Mouse (Mus musculus): ENCODE results near the gene Nrm. TPM values are rescaled to one million over a fixed set of nuclear protein-coding genes. Genes with fewer than 3 reads are reported as not detected.

Gene Nrm
- total RNA-seq, 2 experiments from 2014 or later, result 1.7 to 1.8 TPM

GRCm38 (mm10) chr17:35905587-35905986 is 44.5 kb downstream of the Nrm start:
- no peak for DNase-seq (ENCODE audit: low spot score in 2 of 2)
- TF ChIP-seq CTCF (conservative IDR thresholded peaks at IDR 0.05), result no peak
- no peak overlapping the region for H3K4me3 ChIP-seq
- no peak overlapping the region for H3K27ac ChIP-seq

GRCm38 (mm10) chr17:35907609-35908008 is 46.5 kb downstream of the Nrm start:
- no peak for DNase-seq (ENCODE audit: low spot score in 2 of 2)
- Histone ChIP-seq H3K4me3 (no peak overlapping the region), H3K27ac (no peak overlapping the region)
- peak; percentile 60 for TF ChIP-seq CTCF (conservative IDR thresholded peaks at IDR 0.05)

GRCm38 (mm10) chr17:35909186-35909918 is 48.2 kb downstream of the Nrm start:
- DNase-seq (ENCODE audit: low spot score in 2 of 2), result no peak
- H3K27ac ChIP-seq, result peak overlapping the region; percentile 91
- H3K4me3 ChIP-seq, result peak overlapping the region; percentile 75
- no peak for TF ChIP-seq CTCF (conservative IDR thresholded peaks at IDR 0.05)

GRCm38 (mm10) chr17:35909919-35910369 is 48.8 kb downstream of the Nrm start, which contains the start of gene Atat1:
Gene Atat1, minus strand, starts transcription at chr17:35910075.
- peak within 1 kb of the TSS; percentile 75 for H3K4me3 ChIP-seq
- peak within 1 kb of the TSS; percentile 91 for H3K27ac ChIP-seq
- DNase-seq (ENCODE audit: low spot score in 2 of 2), result peak; percentile 93 to 96
- no peak for TF ChIP-seq CTCF (conservative IDR thresholded peaks at IDR 0.05)

- TF ChIP-seq CTCF (conservative IDR thresholded peaks at IDR 0.05), result peak; percentile 46
- no peak for DNase-seq (ENCODE audit: low spot score in 2 of 2)
- Histone ChIP-seq H3K4me3 (peak overlapping the region; percentile 93), H3K27ac (no peak overlapping the region)
Measured at GRCm38 (mm10) chr17:35914975-35915374, 53.9 kb downstream of the Nrm start.

Small RNAs within 50 kb of the gene (microRNA-seq; reads per million reads assigned to microRNA genes)
- 0.18 to 0.32 reads per million in 2 experiments for gene Gm28033

Other genes starting within 250 kb of the Nrm start
- gene Gm9573, start 234.7 kb upstream of the Nrm start, total RNA-seq (2021), result not detected
- gene Mucl3, start 217.6 kb upstream of the Nrm start, total RNA-seq (2021), result not detected
- gene Vars2, start 193.7 kb upstream of the Nrm start, total RNA-seq (2021), result 10 to 100 TPM; 32.4 to 47.3 TPM
- gene Gtf2h4, start 187.6 kb upstream of the Nrm start, total RNA-seq (2021), result 10 to 100 TPM; 29.9 to 35.3 TPM
- gene Ddr1, start 156.7 kb upstream of the Nrm start, total RNA-seq (2021), result 10 to 100 TPM; 54.3 to 61.0 TPM
- gene Ier3, start 39.6 kb upstream of the Nrm start, total RNA-seq (2021), result 1 to 10 TPM; 5.0 to 6.1 TPM
- 100 to 1,000 TPM; 124 to 128 TPM for gene Flot1, start 38.1 kb upstream of the Nrm start, total RNA-seq (2021)
- gene Tubb5, start 23.0 kb upstream of the Nrm start, total RNA-seq (2021), result 100 to 1,000 TPM; 355 to 363 TPM
- gene Mdc1, start 19.8 kb upstream of the Nrm start, total RNA-seq (2021), result 10 to 100 TPM; 16.9 to 18.4 TPM
- gene Ppp1r18, start 4.3 kb downstream of the Nrm start, total RNA-seq (2021), result 1 to 10 TPM; 8.7 to 9.8 TPM
- 10 to 100 TPM; 28.1 to 31.3 TPM for gene Dhx16, start 18.5 kb downstream of the Nrm start, total RNA-seq (2021)
- gene 2310061I04Rik, start 36.1 kb downstream of the Nrm start, total RNA-seq (2021), result 10 to 100 TPM; 53.4 to 62.4 TPM
- 10 to 100 TPM; 58.7 to 64.8 TPM for gene Atat1, start 48.8 kb downstream of the Nrm start, total RNA-seq (2021)
- gene Mrps18b, start 55.1 kb downstream of the Nrm start, total RNA-seq (2021), result 10 to 100 TPM; 36.3 to 43.0 TPM
- gene Ppp1r10, start 55.1 kb downstream of the Nrm start, total RNA-seq (2021), result 10 to 100 TPM; 83.2 to 83.8 TPM
- gene Abcf1, start 108.4 kb downstream of the Nrm start, total RNA-seq (2021), result 10 to 100 TPM; 69.9 to 77.3 TPM
- gene Gnl1, start 118.5 kb downstream of the Nrm start, total RNA-seq (2021), result 100 to 1,000 TPM; 140 to 147 TPM
- 10 to 100 TPM; 45.8 to 50.7 TPM for gene Prr3, start 118.9 kb downstream of the Nrm start, total RNA-seq (2021)
- 1 to 10 TPM; 1.7 to 2.4 TPM for gene H2-T24, start 159.2 kb downstream of the Nrm start, total RNA-seq (2021)
- 1 to 10 TPM; 5.2 to 6.0 TPM for gene H2-T23, start 171.5 kb downstream of the Nrm start, total RNA-seq (2021)
- gene H2-T22, start 181.4 kb downstream of the Nrm start, total RNA-seq (2021), result 10 to 100 TPM in 1 of 2 experiments, 1 to 10 TPM in 1; 9.1 to 10.3 TPM
- not detected for gene Gm6034, start 181.6 kb downstream of the Nrm start, total RNA-seq (2021)
- 1 to 10 TPM; 1.6 to 1.7 TPM for gene Gm11127, start 197.1 kb downstream of the Nrm start, total RNA-seq (2021)

Data from layer of hippocampus, adult 2 months (tissue).